Mouse (Mus musculus) heart, embryonic 15.5 days (tissue): ENCODE measurements around the gene Prrt3. TPM values are rescaled to one million over a fixed set of nuclear protein-coding genes. Genes with fewer than 3 reads are reported as not detected.

Source experiments
- ATAC-seq: fragments of 200-750 bp; cut with Nextera tagmentation; replicated peaks from 2 replicates; pipeline ENCODE4 v1.8.0; 2017; ENCODE audit warnings: low read depth, moderate TSS enrichment; ENCODE audit not compliant: insufficient number of reproducible peaks, insufficient read depth, low FRiP score
- H3K27ac ChIP-seq: fragments of 300-500 bp; sonication (generic); 2 replicates; pipeline ENCODE4 v1.5.1; 2015; ENCODE audit warnings: mild to moderate bottlenecking, inconsistent platforms
- H3K27me3 ChIP-seq: fragments of 300-500 bp; sonication (generic); 2 replicates; pipeline ENCODE4 v1.6.1; 2015; ENCODE audit warnings: inconsistent platforms
- H3K36me3 ChIP-seq: fragments of 300-500 bp; sonication (generic); 2 replicates; pipeline ENCODE4 v1.6.1; 2015; ENCODE audit warnings: mild to moderate bottlenecking, inconsistent platforms
- H3K4me1 ChIP-seq: fragments of 300-500 bp; sonication (generic); replicated peaks from 2 replicates; pipeline ENCODE4 v1.6.1; 2015; ENCODE audit warnings: inconsistent platforms
- H3K4me2 ChIP-seq: fragments of 300-500 bp; sonication (generic); 2 replicates; pipeline ENCODE4 v1.6.1; 2015; ENCODE audit warnings: inconsistent platforms, mild to moderate bottlenecking, moderate library complexity
- H3K4me3 ChIP-seq: fragments of 300-500 bp; sonication (generic); 2 replicates; pipeline ENCODE4 v1.5.1; 2015; ENCODE audit warnings: mild to moderate bottlenecking, inconsistent platforms
- H3K9ac ChIP-seq: fragments of 300-500 bp; sonication (generic); 2 replicates; pipeline ENCODE4 v1.6.1; 2015; ENCODE audit warnings: mild to moderate bottlenecking, inconsistent platforms
- H3K9me3 ChIP-seq: fragments of 300-500 bp; sonication (generic); replicated peaks from 2 replicates; pipeline ENCODE4 v1.6.1; 2016; ENCODE audit warnings: inconsistent platforms
- WGBS: fragments of 180-500 bp; shearing (Covaris S2); methylation state at CpG from one replicate; pipeline ENCODE4 v1.1.7; 2015; ENCODE audit warnings: mixed read lengths; 5-methylcytosine and 5-hydroxymethylcytosine counted together
- polyA plus RNA-seq: library from polyadenylated mRNA; unstranded; fragments of >200 nt; fragmentation: Nextera tagmentation; extraction: Ambion mirVana; gene quantifications from 2 replicates; pipeline ENCODE4 v1.2.1, GENCODE M21; 2015

Prrt3 gene
- polyA plus RNA-seq, 1 experiment from 2014 or later: 0.18 TPM

DNA sequence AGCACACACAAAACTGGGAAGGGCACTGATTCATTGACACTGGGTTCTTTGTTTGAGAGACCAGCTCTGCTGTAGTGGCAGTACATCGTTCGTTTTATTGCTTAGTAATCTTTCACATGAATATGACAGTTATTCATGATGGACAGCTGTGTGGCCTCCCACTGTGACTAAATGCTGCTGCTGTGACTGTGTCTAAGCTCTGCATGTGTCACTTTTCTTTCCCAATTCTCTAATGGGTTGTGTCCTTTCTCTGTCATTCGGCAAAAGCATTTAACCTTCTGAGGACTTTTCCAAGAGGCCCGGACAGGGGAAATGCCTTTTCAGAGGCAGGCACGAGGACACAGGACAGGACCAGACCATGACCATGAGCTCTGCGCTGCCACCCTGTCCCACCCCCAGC lies 12.2 kb upstream of the Prrt3 start:
- WGBS: 93% methylated on average over 6 of the region's 6 CpGs

DNA sequence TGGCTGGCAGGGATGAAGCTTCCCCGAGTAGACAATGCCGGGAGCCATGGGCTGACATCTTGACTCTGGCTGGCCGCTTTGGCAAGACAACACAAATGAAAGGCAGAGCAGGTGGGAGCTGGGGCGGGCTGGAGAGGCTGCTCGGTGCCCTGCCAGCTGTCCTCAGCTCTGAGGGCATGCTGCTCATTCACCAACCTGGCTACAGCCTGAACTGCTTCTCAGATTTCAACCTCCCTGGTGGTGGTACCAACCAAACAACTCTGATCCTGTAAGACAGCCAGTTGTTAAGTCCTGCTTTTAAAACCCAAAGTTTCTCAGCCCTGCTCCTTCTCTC lies 7.2 kb upstream of the Prrt3 start:
- Histone ChIP-seq H3K9me3 (no peaks in the 10 kb centered on the region), H3K4me2 (no peak overlapping the region), H3K36me3 (peaks cover 12% of the 10 kb centered on the region), H3K27ac (no peak overlapping the region), H3K4me1 (peaks cover 6% of the 10 kb centered on the region; the same call in 1 of the 2 replicates), H3K27me3 (no peaks in the 10 kb centered on the region), H3K4me3 (no peak overlapping the region), H3K9ac (no peak overlapping the region)
- no peak for ATAC-seq
- WGBS: 54% methylated on average over 5 of the region's 5 CpGs

More for the DNA sequence above, 12.2 kb upstream of the Prrt3 start:
- H3K9ac ChIP-seq: no peak overlapping the region
- no peak for ATAC-seq
- peaks cover 62% of the 10 kb centered on the region for H3K36me3 ChIP-seq
- no peak overlapping the region for H3K27ac ChIP-seq
- no peaks in the 10 kb centered on the region for H3K27me3 ChIP-seq
- no peak overlapping the region for H3K4me3 ChIP-seq
- H3K4me2 ChIP-seq: no peak overlapping the region
- no peaks in the 10 kb centered on the region for H3K9me3 ChIP-seq
- no peaks in the 10 kb centered on the region for H3K4me1 ChIP-seq

DNA sequence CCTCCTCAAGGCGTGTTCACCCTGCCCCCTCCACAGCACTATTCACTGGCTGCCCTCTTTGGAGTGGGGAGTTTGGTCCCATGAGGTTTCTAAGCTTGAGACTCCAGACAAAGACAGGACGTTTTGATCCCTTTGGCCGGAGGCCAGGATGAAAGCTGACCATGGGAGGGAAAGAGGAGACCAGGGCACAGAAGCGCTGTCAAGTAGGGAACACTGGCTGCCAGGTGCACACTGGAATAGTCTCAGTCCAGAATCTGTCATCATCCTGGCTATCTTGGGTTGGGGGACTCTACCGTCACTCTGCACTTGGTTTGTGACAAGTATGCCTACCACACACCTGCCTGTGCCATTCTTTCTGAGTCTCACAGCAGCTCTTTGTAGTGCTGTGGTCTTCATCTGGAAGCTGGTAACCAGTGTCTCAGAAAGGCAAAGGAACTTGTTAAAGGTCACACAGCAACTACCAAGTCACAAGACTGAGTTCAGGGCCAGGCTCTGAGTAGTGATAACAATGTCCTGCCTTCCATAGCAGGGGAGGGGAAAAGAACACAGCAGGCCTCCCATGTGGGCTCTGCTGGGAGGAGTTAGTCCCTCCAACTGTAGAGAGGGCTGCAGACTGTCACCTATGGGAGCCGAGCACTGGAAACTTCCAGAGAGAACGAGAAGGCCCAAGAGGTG lies 6.7 kb upstream of the Prrt3 start:
- peaks cover 6% of the 10 kb centered on the region; the same call in 1 of the 2 replicates for H3K4me1 ChIP-seq
- H3K36me3 ChIP-seq: peaks cover 7% of the 10 kb centered on the region; the same call in 1 of the 2 replicates
- no peaks in the 10 kb centered on the region for H3K9me3 ChIP-seq
- no peak overlapping the region for H3K27ac ChIP-seq
- 40% methylated on average over 7 of the region's 7 CpGs for WGBS
- H3K4me3 ChIP-seq: no peak overlapping the region
- no peaks in the 10 kb centered on the region for H3K27me3 ChIP-seq
- ATAC-seq: no peak
- no peak overlapping the region for H3K4me2 ChIP-seq
- no peak overlapping the region for H3K9ac ChIP-seq

DNA sequence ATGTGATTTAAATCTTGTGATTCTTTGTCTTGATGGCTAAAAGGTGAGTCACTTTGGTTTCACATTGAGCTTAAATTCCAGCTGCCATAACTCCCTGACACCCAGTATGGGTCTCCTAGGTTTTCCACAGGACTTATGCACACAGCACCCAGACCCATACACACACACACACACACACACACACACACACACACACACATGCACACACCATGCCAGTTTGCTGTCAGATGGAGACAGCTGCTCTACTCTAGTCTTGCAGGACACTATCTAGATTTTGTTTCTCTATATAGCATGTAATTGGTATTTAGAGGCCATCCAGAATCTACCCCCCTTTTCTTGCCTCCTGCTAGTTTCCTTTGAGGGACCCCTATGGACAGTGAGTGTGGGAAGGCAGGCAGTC lies 5.4 kb upstream of the Prrt3 start:
- Histone ChIP-seq H3K4me2 (no peak overlapping the region), H3K36me3 (no peaks in the 10 kb centered on the region), H3K4me3 (no peak overlapping the region), H3K27me3 (peaks cover 8% of the 10 kb centered on the region), H3K9me3 (no peaks in the 10 kb centered on the region), H3K4me1 (peaks cover 6% of the 10 kb centered on the region; the same call in 1 of the 2 replicates), H3K27ac (no peak overlapping the region), H3K9ac (no peak overlapping the region)
- ATAC-seq: no peak

DNA sequence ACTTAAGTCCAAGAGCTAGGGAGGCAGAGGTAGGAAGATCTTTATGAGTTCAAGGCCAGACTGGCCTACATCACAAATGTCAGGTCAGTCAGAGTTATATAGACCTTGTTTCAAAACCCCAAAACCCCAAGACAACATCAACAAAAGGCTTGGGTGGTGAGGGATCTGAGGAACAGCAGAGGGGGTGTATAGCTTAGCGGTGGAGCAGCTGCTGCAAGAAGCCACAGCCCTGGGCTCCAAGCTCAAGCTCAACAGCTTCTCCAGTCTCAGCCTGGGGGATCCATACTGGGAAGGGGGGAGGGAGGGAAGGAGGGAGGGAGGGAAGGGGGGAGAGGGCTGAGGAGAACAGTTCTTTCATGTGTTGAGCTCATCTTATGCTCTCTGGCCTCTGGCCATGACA lies 4.0 kb upstream of the Prrt3 start:
- H3K27ac ChIP-seq: no peak overlapping the region
- 71% methylated on average over 1 of the region's 1 CpGs for WGBS
- no peak overlapping the region for H3K4me2 ChIP-seq
- no peak overlapping the region for H3K9ac ChIP-seq
- no peak for ATAC-seq
- no peak overlapping the region for H3K4me3 ChIP-seq
- H3K36me3 ChIP-seq: no peaks in the 10 kb centered on the region
- H3K27me3 ChIP-seq: peaks cover 23% of the 10 kb centered on the region
- no peaks in the 10 kb centered on the region for H3K9me3 ChIP-seq
- H3K4me1 ChIP-seq: peaks cover 11% of the 10 kb centered on the region; the same call in 1 of the 2 replicates

DNA sequence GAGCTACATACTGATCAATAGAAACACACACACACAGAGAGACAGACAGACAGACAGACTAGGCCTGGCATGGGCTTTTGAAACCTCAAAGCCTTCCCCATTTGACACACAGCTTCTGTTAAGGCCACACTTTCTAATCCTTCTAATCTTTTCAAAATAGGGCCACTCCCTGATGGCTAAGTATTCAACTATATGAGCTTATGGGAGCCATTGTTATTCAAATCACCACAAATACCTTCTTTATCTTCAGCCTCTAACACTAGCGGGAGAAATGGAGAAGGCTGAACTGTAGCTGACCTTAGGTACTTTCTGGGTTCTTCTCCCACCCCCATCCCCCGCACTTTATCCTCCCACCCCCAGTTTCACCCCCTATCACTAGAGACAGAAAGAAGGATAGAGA lies 1.1 kb upstream of the Prrt3 start:
- H3K4me1 ChIP-seq: peaks cover 5% of the 10 kb centered on the region; the same call in 1 of the 2 replicates
- peaks cover 31% of the 10 kb centered on the region for H3K27me3 ChIP-seq
- no peak for ATAC-seq
- no peaks in the 10 kb centered on the region for H3K9me3 ChIP-seq
- no peak overlapping the region for H3K9ac ChIP-seq
- no peak overlapping the region for H3K27ac ChIP-seq
- no peak overlapping the region for H3K4me2 ChIP-seq
- WGBS: 70% methylated on average over 2 of the region's 2 CpGs
- no peak overlapping the region for H3K4me3 ChIP-seq
- no peaks in the 10 kb centered on the region for H3K36me3 ChIP-seq

DNA sequence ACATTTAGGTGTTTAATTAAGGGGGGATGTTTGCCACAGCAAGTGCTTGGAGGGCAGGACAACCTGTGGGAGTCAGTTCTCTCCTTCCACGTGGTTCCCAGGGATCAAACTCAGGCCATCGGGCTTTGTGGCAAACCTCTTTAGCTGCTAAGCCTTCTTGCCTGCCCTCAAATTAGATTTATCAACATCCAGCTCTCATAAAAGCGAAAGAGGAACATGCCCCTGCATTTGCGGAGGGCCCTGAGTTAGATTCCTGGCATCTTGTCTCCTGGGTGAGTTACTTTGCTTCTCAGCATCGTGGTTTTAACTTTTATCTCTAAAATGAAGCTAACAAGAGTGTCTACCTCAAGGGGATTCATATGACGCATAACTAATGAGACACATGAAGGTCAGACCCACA lies 2.4 kb downstream of the Prrt3 start:
- no peak overlapping the region for H3K27ac ChIP-seq
- no peak overlapping the region for H3K4me3 ChIP-seq
- 64% methylated on average over 6 of the region's 6 CpGs for WGBS
- no peak for ATAC-seq
- peaks cover 61% of the 10 kb centered on the region for H3K27me3 ChIP-seq
- no peaks in the 10 kb centered on the region for H3K9me3 ChIP-seq
- no peak overlapping the region for H3K4me2 ChIP-seq
- no peak overlapping the region for H3K9ac ChIP-seq
- no peaks in the 10 kb centered on the region for H3K36me3 ChIP-seq
- H3K4me1 ChIP-seq: peaks cover 20% of the 10 kb centered on the region

DNA sequence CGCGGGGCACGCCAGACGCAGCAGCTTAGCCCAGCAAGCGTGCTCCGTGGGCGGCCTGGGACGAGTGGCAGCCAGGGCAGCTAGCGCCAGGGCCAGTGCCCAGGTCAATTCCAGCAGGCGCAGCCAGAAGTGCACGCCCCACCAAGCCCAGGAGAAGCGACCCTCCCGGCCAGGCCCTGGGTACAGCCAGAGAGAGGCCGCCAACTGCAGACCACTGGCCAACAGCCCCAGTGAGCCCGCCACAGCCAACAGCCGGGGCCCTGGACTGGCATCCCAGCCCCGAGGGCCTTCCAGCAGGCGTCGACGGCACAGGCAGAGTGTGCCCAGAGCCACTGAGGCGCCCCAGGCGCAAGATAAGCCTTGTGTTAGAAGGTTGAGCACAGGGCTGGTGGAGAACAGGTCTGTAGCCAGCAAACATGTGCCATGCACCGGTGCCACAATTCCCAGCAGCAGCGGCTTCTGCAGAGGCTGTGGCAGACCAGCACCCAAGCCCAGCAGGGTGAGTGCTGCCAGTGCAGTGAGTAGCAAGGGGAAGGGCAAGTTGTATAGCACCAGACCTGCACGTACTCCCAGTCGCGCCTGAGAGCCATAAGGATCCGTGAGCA lies 6.6 kb downstream of the Prrt3 start:
- no peak for ATAC-seq

DNA sequence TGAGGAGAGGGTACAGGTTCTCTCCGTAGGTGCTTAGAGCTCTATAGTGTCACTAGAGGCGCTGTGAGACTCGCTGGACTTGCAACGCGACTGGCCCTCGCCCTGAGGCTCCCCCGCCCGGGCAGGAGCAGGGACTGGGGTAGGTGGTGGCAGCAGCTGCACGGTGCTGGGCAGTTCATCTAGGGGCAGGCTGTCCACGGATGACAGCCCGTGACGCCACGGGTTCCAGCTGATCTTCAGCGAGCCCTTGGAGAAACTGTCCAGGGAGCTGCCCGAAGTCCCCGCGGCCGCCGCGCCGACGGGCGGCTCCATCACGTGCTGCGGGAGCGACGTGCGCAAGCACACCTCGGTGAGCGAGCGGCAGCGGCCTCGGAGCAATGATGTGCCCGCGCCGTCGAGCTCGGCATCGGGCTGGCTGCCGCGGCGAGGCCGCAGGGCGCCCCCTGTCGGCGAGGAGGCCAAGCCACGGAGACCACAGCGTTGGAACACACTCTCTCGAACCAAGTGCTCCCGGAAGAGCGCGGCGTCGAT lies 7.4 kb downstream of the Prrt3 start:
- Histone ChIP-seq H3K9me3 (no peaks in the 10 kb centered on the region), H3K4me3 (peak overlapping the region; percentile 51), H3K27me3 (peaks cover 33% of the 10 kb centered on the region), H3K9ac (peak overlapping the region; percentile 57), H3K4me2 (peak overlapping the region; percentile 81), H3K4me1 (peaks cover 17% of the 10 kb centered on the region), H3K36me3 (peaks cover 18% of the 10 kb centered on the region; the same call in 1 of the 2 replicates), H3K27ac (peak overlapping the region; percentile 59; the same call in 1 of the 2 replicates)
- 1% methylated on average over 53 of the region's 54 CpGs for WGBS
- peak; percentile 74 for ATAC-seq

More for the DNA sequence above, 6.6 kb downstream of the Prrt3 start:
- peaks cover 17% of the 10 kb centered on the region for H3K4me1 ChIP-seq
- H3K4me2 ChIP-seq: peak overlapping the region; percentile 81
- H3K9me3 ChIP-seq: no peaks in the 10 kb centered on the region
- H3K4me3 ChIP-seq: peak overlapping the region; percentile 51
- peaks cover 10% of the 10 kb centered on the region; the same call in 1 of the 2 replicates for H3K36me3 ChIP-seq
- 30% methylated on average over 28 of the region's 28 CpGs for WGBS
- H3K27ac ChIP-seq: no peak overlapping the region
- H3K27me3 ChIP-seq: peaks cover 33% of the 10 kb centered on the region
- H3K9ac ChIP-seq: peak overlapping the region; percentile 57

DNA sequence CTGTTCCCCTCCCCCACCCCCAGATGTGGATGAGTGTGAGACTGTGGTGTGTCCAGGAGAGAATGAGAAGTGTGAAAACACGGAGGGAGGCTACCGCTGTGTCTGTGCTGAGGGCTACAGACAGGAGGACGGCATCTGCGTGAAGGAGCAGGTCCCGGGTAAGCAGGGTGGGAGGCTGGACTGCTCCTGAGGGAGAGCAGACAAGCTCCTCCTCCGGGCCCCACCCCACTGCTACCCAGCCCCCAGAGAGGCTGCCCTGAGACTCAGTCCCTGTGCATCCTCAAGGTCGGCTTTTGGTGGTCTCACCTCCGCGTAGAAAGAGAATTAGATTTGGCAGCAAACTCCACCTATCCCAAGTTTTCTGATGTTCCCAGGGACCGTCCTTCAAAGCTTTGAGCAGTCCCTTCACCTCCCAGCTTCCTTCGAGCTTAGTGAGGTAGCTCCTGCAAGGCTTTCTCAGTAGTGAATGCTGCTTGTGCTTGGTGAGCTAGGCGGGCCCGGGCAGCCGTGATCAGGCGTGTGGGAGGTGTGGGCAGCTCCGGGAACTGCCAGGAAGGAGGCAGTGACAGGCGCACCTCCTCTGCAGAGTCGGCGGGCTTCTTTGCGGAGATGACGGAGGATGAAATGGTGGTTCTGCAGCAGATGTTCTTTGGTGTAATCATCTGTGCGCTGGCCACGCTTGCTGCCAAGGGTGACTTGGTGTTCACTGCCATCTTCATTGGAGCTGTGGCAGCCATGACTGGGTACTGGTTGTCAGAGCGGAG lies 9.4 kb downstream of the Prrt3 start:
- Histone ChIP-seq H3K27me3 (peaks cover 26% of the 10 kb centered on the region), H3K9me3 (no peaks in the 10 kb centered on the region), H3K36me3 (peaks cover 29% of the 10 kb centered on the region; the same call in 1 of the 2 replicates), H3K4me2 (no peak overlapping the region), H3K4me3 (no peak overlapping the region), H3K9ac (no peak overlapping the region), H3K4me1 (peaks cover 18% of the 10 kb centered on the region), H3K27ac (no peak overlapping the region)
- ATAC-seq: no peak
- WGBS: 69% methylated on average over 24 of the region's 24 CpGs

DNA sequence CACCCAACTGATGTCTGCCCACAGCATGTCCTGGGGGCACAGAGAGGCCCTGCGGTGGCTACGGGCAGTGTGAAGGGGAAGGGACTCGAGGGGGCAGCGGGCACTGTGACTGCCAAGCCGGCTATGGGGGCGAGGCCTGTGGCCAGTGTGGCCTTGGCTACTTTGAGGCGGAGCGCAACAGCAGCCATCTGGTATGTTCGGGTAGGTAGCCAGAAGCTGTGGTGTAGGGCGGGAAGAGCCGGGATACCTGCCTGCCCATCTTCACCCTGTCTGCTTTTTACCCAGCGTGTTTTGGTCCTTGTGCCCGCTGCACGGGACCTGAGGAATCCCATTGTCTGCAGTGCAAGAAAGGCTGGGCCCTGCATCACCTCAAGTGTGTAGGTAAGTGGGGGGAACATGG lies 12.3 kb downstream of the Prrt3 start:
- H3K9me3 ChIP-seq: no peaks in the 10 kb centered on the region
- peaks cover 11% of the 10 kb centered on the region for H3K4me1 ChIP-seq
- no peak overlapping the region for H3K9ac ChIP-seq
- H3K4me3 ChIP-seq: no peak overlapping the region
- 91% methylated on average over 14 of the region's 14 CpGs for WGBS
- H3K4me2 ChIP-seq: no peak overlapping the region
- no peaks in the 10 kb centered on the region for H3K27me3 ChIP-seq
- no peak overlapping the region for H3K27ac ChIP-seq
- ATAC-seq: no peak
- H3K36me3 ChIP-seq: peaks cover 29% of the 10 kb centered on the region; the same call in 1 of the 2 replicates
